Mouse (Mus musculus): ENCODE measurements around the gene Gpr1. TPM values are rescaled to one million over a fixed set of nuclear protein-coding genes. Genes with fewer than 3 reads are reported as not detected.
"Not testable (repeated sequence)": the region's sequence is repeated elsewhere in the genome, so short reads cannot be mapped to it uniquely, and the experiment has no call there.

Gpr1 gene
- total and polyA plus RNA-seq, 3 experiments: 0.02 to 0.16 TPM; not detected in 1

- no peak for ATAC-seq (ENCODE audit: extremely low read depth, insufficient number of reproducible peaks, low FRiP score, poor library complexity, severe bottlenecking)
- DNase-seq (ENCODE audit: low spot score): no peak
- Histone ChIP-seq H3K4me1 (ENCODE audit: insufficient read depth, low read depth, low read length) (no peaks in the 10 kb centered on the region), H3K4me3 (ENCODE audit: low read depth, low read length) (no peak overlapping the region), H3K9me3 (replicated peaks) (no peaks in the 10 kb centered on the region), H3K27me3 (ENCODE audit: insufficient read depth, low read length) (peaks cover 3% of the 10 kb centered on the region; the same call in 1 of the 2 replicates), H3K36me3 (replicated peaks) (peaks cover 3% of the 10 kb centered on the region)
- TF ChIP-seq CTCF (IDR thresholded peaks at IDR 0.05; ENCODE audit: low read depth, low read length): no peak
- no peak for TF ChIP-seq TAL1 (conservative IDR thresholded peaks at IDR 0.05; ENCODE audit: low read depth, low read length)
- TF ChIP-seq POLR2AphosphoS5 (IDR thresholded peaks at IDR 0.05; ENCODE audit: insufficient replicate concordance, low read depth, low read length): no peak
- no peak for TF ChIP-seq GATA2 (IDR thresholded peaks at IDR 0.05; ENCODE audit: borderline replicate concordance, low read depth, low read length)
- TF ChIP-seq GATA1 (IDR thresholded peaks at IDR 0.05; ENCODE audit: borderline replicate concordance, low read length): no peak
Measured at GRCm38 (mm10) chr1:63188536-63188935, 25.8 kb downstream of the Gpr1 start.

- H3K4me1 ChIP-seq (ENCODE audit: insufficient read depth, low read depth, low read length); ATAC-seq (ENCODE audit: extremely low read depth, insufficient number of reproducible peaks, low FRiP score, poor library complexity, severe bottlenecking); H3K4me3 ChIP-seq (ENCODE audit: low read depth, low read length); DNase-seq (ENCODE audit: low spot score); H3K9me3 ChIP-seq (replicated peaks); H3K27me3 ChIP-seq (ENCODE audit: insufficient read depth, low read length): not testable (repeated sequence)
- peaks cover 23% of the 10 kb centered on the region for H3K36me3 ChIP-seq (replicated peaks)
Measured at GRCm38 (mm10) chr1:63185430-63185829, 28.9 kb downstream of the Gpr1 start.

GRCm38 (mm10) chr1:63182636-63183270, 31.6 kb downstream of the Gpr1 start:
- no peak for TF ChIP-seq POLR2AphosphoS5 (IDR thresholded peaks at IDR 0.05; ENCODE audit: insufficient replicate concordance, low read depth, low read length)
- peak; percentile 45 for TF ChIP-seq CTCF (IDR thresholded peaks at IDR 0.05; ENCODE audit: low read depth, low read length)
- Histone ChIP-seq H3K27me3 (ENCODE audit: insufficient read depth, low read length) (no peaks in the 10 kb centered on the region), H3K36me3 (replicated peaks) (peaks cover 47% of the 10 kb centered on the region), H3K9me3 (replicated peaks) (no peaks in the 10 kb centered on the region), H3K4me1 (ENCODE audit: insufficient read depth, low read depth, low read length) (peaks cover 33% of the 10 kb centered on the region), H3K4me3 (ENCODE audit: low read depth, low read length) (no peak overlapping the region)
- no peak for DNase-seq (ENCODE audit: low spot score)
- ATAC-seq (ENCODE audit: extremely low read depth, insufficient number of reproducible peaks, low FRiP score, poor library complexity, severe bottlenecking): no peak

GRCm38 (mm10) chr1:63182212-63182611, 32.1 kb downstream of the Gpr1 start:
- H3K9me3 ChIP-seq (replicated peaks): no peaks in the 10 kb centered on the region
- H3K36me3 ChIP-seq (replicated peaks): peaks cover 52% of the 10 kb centered on the region
- ATAC-seq (ENCODE audit: extremely low read depth, insufficient number of reproducible peaks, low FRiP score, poor library complexity, severe bottlenecking) (no peak), DNase-seq (ENCODE audit: low spot score) (no peak)
- H3K4me1 ChIP-seq (ENCODE audit: insufficient read depth, low read depth, low read length): peaks cover 36% of the 10 kb centered on the region
- no peak for TF ChIP-seq GATA2 (IDR thresholded peaks at IDR 0.05; ENCODE audit: borderline replicate concordance, low read depth, low read length)
- TF ChIP-seq POLR2AphosphoS5 (IDR thresholded peaks at IDR 0.05; ENCODE audit: insufficient replicate concordance, low read depth, low read length): no peak
- no peak for TF ChIP-seq GATA1 (IDR thresholded peaks at IDR 0.05; ENCODE audit: borderline replicate concordance, low read length)
- TF ChIP-seq TAL1 (conservative IDR thresholded peaks at IDR 0.05; ENCODE audit: low read depth, low read length): no peak
- no peak for TF ChIP-seq CTCF (IDR thresholded peaks at IDR 0.05; ENCODE audit: low read depth, low read length)
- no peaks in the 10 kb centered on the region for H3K27me3 ChIP-seq (ENCODE audit: insufficient read depth, low read length)
- H3K4me3 ChIP-seq (ENCODE audit: low read depth, low read length): no peak overlapping the region

GRCm38 (mm10) chr1:63181480-63181879, 32.9 kb downstream of the Gpr1 start:
- peaks cover 52% of the 10 kb centered on the region for H3K36me3 ChIP-seq (replicated peaks)
- DNase-seq (ENCODE audit: low spot score) (no peak), ATAC-seq (ENCODE audit: extremely low read depth, insufficient number of reproducible peaks, low FRiP score, poor library complexity, severe bottlenecking) (no peak)
- TF ChIP-seq POLR2AphosphoS5 (IDR thresholded peaks at IDR 0.05; ENCODE audit: insufficient replicate concordance, low read depth, low read length) (peak; percentile 62; the same call in 1 of the 2 replicates), GATA1 (IDR thresholded peaks at IDR 0.05; ENCODE audit: borderline replicate concordance, low read length) (no peak)
- H3K4me1 ChIP-seq (ENCODE audit: insufficient read depth, low read depth, low read length): peaks cover 36% of the 10 kb centered on the region
- no peak overlapping the region for H3K4me3 ChIP-seq (ENCODE audit: low read depth, low read length)
- no peaks in the 10 kb centered on the region for H3K27me3 ChIP-seq (ENCODE audit: insufficient read depth, low read length)
- no peaks in the 10 kb centered on the region for H3K9me3 ChIP-seq (replicated peaks)

GRCm38 (mm10) chr1:63181019-63181418, 33.3 kb downstream of the Gpr1 start:
- Histone ChIP-seq H3K27me3 (ENCODE audit: insufficient read depth, low read length) (no peaks in the 10 kb centered on the region), H3K9me3 (replicated peaks) (no peaks in the 10 kb centered on the region), H3K4me1 (ENCODE audit: insufficient read depth, low read depth, low read length) (peaks cover 36% of the 10 kb centered on the region), H3K36me3 (replicated peaks) (peaks cover 52% of the 10 kb centered on the region), H3K4me3 (ENCODE audit: low read depth, low read length) (no peak overlapping the region)
- TF ChIP-seq GATA1 (IDR thresholded peaks at IDR 0.05; ENCODE audit: borderline replicate concordance, low read length) (no peak), CTCF (IDR thresholded peaks at IDR 0.05; ENCODE audit: low read depth, low read length) (peak; percentile 94)
- ATAC-seq (ENCODE audit: extremely low read depth, insufficient number of reproducible peaks, low FRiP score, poor library complexity, severe bottlenecking) (peak; percentile 67), DNase-seq (ENCODE audit: low spot score) (peak; percentile 77)

DNA sequence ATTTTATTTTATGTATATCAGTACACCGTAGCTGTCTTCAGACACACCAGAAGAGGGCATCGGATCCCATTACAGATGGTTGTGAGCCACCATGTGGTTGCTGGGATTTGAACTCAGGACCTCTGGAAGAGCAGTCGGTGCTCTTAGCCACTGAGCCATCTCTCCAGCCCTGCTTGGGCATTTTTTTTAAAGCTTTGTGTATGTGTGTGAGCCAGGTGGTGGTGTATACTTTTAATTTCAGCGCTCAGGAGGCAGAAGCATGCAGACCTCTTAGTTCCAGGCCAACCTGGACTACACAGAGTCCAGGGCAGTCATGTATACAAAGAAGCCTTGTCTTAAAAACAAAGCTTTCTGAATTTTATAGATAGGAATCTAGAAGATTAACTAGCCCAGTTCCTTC, 33.8 kb downstream of the Gpr1 start:
- Histone ChIP-seq H3K36me3 (replicated peaks) (peaks cover 52% of the 10 kb centered on the region), H3K4me1 (ENCODE audit: insufficient read depth, low read depth, low read length) (peaks cover 40% of the 10 kb centered on the region)
- not testable (repeated sequence) for H3K9me3 ChIP-seq (replicated peaks); H3K27me3 ChIP-seq (ENCODE audit: insufficient read depth, low read length); DNase-seq (ENCODE audit: low spot score); H3K4me3 ChIP-seq (ENCODE audit: low read depth, low read length); ATAC-seq (ENCODE audit: extremely low read depth, insufficient number of reproducible peaks, low FRiP score, poor library complexity, severe bottlenecking)
